Mouse (Mus musculus) regulatory T cell (primary cell): ENCODE results near the gene Myh14.

Experiments
- in situ Hi-C: fragments of 300-600 bp; cut with MboI, MseI; formaldehyde crosslinking; loops from one replicate; pipeline ENCODE4 v1.15.1; 2025; ENCODE audit warnings: high pct_unique_total_duplicates

Myh14 gene

DNA sequence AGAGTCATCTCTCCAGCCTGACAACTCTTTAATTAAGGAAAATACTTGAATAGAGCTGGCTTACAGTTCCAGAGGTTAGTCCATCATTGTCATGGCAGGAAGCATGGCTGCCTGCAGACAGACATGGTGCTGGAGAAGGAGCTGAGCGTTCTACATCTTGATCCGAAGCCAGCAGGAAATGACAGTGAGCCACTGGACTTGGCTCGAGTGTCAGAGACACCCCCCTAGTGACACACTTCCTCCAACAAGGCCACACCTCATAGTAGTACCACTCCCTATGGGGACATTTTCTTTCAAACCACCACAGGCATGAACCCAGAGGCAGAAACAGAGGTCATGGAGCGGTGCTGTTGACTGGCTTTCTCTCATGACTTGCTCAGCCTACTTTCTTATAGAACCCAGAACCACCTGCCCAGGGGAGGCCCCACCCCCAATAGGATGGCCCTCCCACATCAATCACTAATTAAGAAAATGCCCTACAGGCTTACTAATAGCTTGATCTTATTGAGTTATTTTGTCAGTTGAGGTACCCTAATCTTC lies 86.3 kb downstream of the Myh14 start:
- in situ Hi-C loops = no loop called here

- in situ Hi-C loops = no loop called here
Measured at GRCm38 (mm10) chr7:44583146-44583545, 87.5 kb downstream of the Myh14 start.

- in situ Hi-C loops = no loop called here
Measured at GRCm38 (mm10) chr7:44582709-44583108, 87.9 kb downstream of the Myh14 start.

GRCm38 (mm10) chr7:44581637-44582036 lies 89.0 kb downstream of the Myh14 start:
- in situ Hi-C loops = no loop called here

DNA sequence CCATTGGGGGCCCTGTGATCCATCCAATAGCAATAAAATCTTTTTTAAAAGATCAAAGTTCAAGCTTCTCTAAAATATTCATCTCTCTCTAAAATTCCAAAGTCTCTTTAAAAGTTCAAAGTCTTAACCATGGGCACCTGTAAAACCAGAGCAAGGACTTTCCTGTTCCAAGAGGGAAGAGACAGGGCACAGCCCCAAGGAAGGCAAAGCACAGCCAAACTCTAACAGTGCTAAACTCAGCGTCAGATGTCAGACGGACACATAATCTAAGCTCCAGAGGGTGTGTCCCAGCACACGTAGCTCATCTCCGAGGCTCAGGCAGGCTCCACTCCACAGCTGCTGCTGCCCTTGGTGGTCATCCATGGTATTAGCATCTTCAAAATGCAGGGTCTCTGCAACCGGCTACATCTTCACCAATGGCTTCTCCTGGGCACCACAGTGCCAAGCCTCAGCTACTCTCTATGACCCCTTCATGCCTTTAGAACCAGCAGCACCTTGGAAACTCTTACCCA lies 94.3 kb downstream of the Myh14 start:
- in situ Hi-C loops = no loop called here

DNA sequence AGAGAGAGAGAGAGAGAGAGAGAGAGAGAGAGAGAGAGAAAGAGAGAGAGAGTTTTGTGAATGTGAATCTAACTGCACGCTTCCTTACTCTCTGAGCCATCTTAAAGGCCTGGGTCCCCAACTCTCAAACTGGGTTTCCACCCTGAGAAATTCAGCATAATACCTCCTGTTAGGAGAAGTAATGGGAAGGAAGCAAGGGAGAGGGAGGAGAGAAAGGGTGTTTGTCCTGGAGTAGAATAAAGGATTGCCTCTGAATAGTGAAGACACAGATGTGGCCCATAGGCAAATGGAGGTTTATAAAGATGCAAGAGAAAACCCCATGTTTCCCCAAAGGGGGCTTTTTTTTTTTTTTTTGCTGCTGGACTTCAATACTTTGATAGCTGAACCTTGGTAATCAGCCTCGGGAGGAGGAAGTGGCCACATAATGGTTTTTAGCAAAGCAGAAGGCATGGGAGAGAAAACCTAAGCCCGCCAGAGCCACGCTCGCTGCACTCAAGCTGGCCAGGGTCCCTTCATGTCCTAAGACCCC lies 97.6 kb downstream of the Myh14 start:
- in situ Hi-C loops = no loop called here

DNA sequence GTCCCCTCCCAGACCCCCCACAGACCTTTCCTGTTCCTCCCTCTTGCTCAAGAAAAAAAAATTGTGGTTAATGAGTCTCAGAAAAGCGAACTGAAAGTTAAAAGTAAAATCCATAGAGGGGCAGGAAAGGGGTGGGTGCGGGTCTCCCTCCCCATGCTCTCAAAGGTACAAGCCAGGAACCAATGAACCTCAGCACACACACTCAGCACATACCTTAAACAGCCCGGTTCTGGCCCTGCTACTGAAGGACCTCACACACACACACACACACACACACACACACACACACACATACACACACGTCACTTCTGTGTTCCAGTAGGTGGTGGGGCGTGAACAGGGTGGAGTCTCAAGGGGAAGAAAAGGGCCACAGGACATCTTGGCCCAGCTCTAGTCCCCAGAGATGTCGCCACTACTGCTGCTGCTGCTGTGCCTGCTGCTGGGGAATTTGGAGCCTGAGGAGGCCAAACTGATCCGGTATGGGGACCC lies 98.4 kb downstream of the Myh14 start, which contains the start of gene Napsa:
Napsa (plus strand) TSS at position 168 of the 489 bp plus-strand sequence.
- in situ Hi-C loops = no loop called here

GRCm38 (mm10) chr7:44571811-44572210 lies 98.8 kb downstream of the Myh14 start:
- in situ Hi-C loops = no loop called here

DNA sequence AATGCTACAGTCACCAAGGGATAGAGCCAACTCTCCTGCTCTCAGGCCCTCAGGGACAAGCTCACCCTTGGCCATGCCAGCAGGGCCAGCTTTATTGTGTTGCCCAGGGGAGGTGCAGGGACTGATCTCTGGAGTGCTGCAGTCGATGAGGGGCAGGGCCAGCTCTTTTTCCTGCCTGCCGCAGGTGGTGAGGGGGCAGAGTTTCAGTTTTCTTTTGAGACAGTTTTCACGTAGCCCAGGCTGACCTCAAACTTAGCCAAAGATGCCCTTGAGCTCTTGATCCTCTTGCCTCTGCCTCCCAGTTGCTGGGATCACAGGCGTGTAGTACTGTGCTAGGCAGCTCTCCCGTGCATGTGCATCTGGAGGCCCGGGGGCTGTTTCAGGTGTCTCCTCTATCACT lies 99.7 kb downstream of the Myh14 start:
- in situ Hi-C loops = no loop called here

DNA sequence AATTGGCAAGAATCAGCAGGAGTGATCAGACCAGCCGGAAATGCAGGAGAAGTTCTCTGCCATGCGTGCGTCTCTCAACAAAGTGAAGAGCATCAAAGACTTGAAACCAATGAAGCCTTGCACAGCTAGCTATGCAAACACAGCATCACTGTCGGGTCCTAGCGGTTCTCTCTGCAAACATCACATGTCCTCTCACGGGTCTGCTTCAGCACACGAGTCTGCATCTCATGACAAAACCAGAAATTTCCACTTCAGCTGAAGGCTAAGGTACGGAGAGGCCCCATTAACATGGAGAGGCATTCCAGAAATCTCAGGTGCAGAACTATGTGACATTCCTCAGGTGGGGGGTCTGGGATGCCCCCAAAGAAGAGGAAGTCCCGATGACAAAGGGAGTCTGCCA lies 101.8 kb downstream of the Myh14 start:
- in situ Hi-C loops = no loop called here

- in situ Hi-C loops = no loop called here
Measured at GRCm38 (mm10) chr7:44565414-44565813, 105.2 kb downstream of the Myh14 start.

- in situ Hi-C loops = no loop called here
Measured at GRCm38 (mm10) chr7:44564486-44564885, 106.2 kb downstream of the Myh14 start.

DNA sequence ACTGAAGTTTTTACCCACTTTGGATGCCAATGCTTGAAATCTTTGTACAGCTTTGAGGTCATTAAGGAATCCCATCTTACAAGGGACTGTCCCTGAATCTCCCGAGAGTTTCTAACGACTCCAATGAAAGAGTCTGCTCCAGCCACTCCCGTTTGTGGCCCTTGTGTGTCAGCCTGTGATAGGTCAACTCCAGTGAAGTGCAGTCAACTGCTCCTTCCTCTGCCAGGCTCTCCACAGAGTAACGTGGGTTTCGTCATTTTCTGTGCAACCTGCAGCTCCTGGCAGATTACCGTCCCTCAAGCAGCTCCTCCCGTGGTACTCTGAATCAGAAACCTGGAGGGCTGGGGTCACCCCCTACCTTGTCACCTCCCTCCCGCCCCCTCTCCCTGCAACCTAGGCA lies 107.4 kb downstream of the Myh14 start:
- in situ Hi-C loops = no loop called here

DNA sequence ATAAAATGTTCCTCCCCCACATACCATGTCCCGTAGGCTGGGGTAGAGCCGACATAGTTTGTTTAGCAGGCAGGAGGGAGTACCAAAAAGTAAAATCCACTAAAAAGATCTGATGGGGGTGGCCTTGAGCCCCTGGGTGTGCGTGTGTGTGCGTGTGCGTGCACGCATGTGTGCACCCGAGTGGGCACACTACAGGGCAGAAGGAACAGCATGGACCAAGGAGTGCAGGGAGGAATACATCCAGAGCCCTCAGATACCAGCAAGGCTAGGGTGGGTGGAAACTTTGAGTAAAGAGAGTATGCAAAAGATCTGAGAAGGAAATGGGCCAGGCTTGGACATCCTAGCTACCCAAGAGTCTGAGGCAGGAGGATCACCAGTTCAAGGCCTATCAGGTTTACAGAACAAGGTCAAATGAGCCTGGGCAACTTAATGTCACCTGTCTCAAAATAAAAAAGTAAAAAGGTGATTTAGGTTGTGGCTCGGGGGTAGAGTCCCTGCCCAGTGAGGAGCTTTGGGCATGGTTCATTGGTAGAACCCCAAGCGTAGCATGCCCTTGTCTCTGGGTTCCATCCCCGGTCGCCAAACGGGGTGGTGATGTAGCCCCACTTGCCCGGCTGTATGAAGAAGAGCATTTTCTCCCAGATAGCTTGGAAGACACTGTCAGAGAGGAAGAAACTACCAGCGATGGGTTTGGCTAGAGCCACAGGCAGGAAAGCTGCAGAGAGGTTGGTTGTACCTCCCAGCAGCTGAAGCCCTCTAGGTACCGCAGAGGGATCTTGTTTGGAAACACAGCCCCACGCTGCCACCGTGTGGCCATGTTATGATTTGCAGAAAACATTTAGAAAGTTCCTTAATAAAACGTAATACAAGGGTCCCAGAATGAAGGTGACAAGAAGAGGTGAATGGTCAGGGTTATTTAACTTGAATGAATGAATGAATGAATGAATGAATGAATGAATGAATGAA lies 109.9 kb downstream of the Myh14 start:
- in situ Hi-C loops = no loop called here

GRCm38 (mm10) chr7:44557629-44558028 lies 113.0 kb downstream of the Myh14 start:
- in situ Hi-C loops = loop anchor here (10.0 kb wide), 1 partner anchor 1167 kb away; the partner anchor contains the start of genes Fam83e and Spaca4
